ENCODE assay signal across 8 mouse cellular contexts in the genomic region with DNA sequence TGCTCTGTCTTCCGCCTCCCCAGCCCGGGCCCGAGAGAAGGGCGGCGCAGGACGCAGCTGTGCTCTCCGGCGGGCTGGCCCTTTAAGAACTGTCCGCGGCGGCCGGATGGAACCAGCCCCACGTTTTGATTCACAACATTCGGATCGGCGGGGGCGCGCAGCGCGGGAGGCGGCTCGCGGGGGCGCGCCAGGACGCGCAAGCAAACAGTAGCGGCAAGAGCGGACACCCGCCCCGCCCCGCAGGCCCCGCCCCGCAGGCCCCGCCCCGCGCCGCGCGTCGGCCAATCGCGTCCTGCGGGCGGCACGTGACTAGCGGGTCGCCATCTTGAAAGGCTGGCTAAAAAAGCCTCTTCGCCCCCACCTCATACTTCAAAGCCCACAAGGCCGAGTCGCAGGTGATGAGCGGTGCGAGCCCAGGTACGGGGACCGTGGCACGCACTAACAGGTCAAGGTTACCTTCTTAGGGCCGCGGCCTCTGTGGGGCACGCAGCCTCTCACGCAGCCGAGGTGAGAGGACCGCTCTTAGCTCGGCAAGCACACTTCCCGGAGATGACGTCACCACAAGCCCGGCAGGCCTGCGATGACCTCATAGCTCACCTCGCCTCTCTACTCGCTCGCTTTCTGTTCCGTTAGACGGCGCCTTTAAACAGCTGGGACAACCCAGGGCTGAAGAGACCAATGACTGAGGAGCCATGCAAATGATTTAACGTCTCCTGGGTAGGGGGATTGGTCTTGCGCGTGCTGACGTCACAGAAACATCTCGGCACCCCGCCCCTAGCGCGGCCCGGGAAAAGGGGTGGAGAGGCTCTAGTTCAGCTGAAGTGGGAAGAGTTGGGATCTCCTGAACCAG. TPM values are rescaled to one million over a fixed set of nuclear protein-coding genes. Genes with fewer than 3 reads are reported as not detected.
DNase-seq lines count a peak whose midpoint lies in the region; ATAC-seq and TF ChIP-seq lines count a peak whose summit lies in the region.

No protein-coding gene starts in this region.

- peaks cover 21% of the 10 kb centered on the region for H3K36me3 ChIP-seq in heart, embryonic 12.5 days
- H3K36me3 ChIP-seq in kidney, postnatal 0 days (ENCODE audit: insufficient read depth, low read length) = peaks cover 8% of the 10 kb centered on the region
- H3K36me3 ChIP-seq in liver, embryonic 12.5 days = peaks cover 30% of the 10 kb centered on the region
- H3K36me3 ChIP-seq in stomach, embryonic 15.5 days = peaks cover 13% of the 10 kb centered on the region

- DNase-seq in CD4-positive helper T cell, adult 2 months (ENCODE audit: low read depth, low spot score) = peak; percentile 98
- peak; percentile 93 for DNase-seq in brain, embryonic 18.5 days (ENCODE audit: low read depth, low spot score)
- peak; percentile 97 for DNase-seq in kidney, postnatal 0 days (ENCODE audit: low spot score)
- DNase-seq in natural killer cell, adult 2 months (ENCODE audit: low spot score in 2 of 2) = peak; percentile 98

- H3K4me3 ChIP-seq in heart, embryonic 12.5 days = peak overlapping the region; percentile 82
- H3K4me3 ChIP-seq in kidney, postnatal 0 days (replicated peaks; ENCODE audit: low read depth, low read length) = peak overlapping the region; percentile 83
- H3K4me3 ChIP-seq in liver, embryonic 12.5 days = peak overlapping the region; percentile 90
- H3K4me3 ChIP-seq in stomach, embryonic 15.5 days (replicated peaks) = peak overlapping the region; percentile 83

- peaks cover 64% of the 10 kb centered on the region for H3K4me1 ChIP-seq in heart, embryonic 12.5 days (replicated peaks)
- H3K4me1 ChIP-seq in kidney, postnatal 0 days (replicated peaks; ENCODE audit: insufficient read depth, low read length) = peaks cover 31% of the 10 kb centered on the region
- peaks cover 77% of the 10 kb centered on the region for H3K4me1 ChIP-seq in liver, embryonic 12.5 days
- peaks cover 42% of the 10 kb centered on the region for H3K4me1 ChIP-seq in stomach, embryonic 15.5 days

- peak overlapping the region; percentile 98 for H3K27ac ChIP-seq in heart, embryonic 12.5 days (ENCODE audit: poor library complexity, severe bottlenecking)
- peak overlapping the region; percentile 98 for H3K27ac ChIP-seq in kidney, postnatal 0 days
- peak overlapping the region; percentile 92 for H3K27ac ChIP-seq in liver, embryonic 12.5 days
- peak overlapping the region; percentile 100 for H3K27ac ChIP-seq in stomach, embryonic 15.5 days

- no peak for TF ChIP-seq CTCF in kidney, postnatal 0 days (IDR thresholded peaks at IDR 0.05; ENCODE audit: low read depth)

- under 1% methylated on average over 79 of the region's 82 CpGs for WGBS in heart, embryonic 12.5 days
- under 1% methylated on average over 81 of the region's 82 CpGs for WGBS in kidney, postnatal 0 days
- WGBS in liver, embryonic 12.5 days (ENCODE audit: insufficient replicate concordance) = under 1% methylated on average over 82 of the region's 82 CpGs
- WGBS in stomach, embryonic 15.5 days = under 1% methylated on average over 73 of the region's 82 CpGs

- no peaks in the 10 kb centered on the region for H3K9me3 ChIP-seq in heart, embryonic 12.5 days (replicated peaks)
- no peaks in the 10 kb centered on the region for H3K9me3 ChIP-seq in kidney, postnatal 0 days (replicated peaks; ENCODE audit: low read length)
- H3K9me3 ChIP-seq in liver, embryonic 12.5 days (replicated peaks) = no peaks in the 10 kb centered on the region
- H3K9me3 ChIP-seq in stomach, embryonic 15.5 days = no peaks in the 10 kb centered on the region

- ATAC-seq in erythroid progenitor cell, adult 5-6 weeks (replicated peaks; ENCODE audit: low FRiP score, poor library complexity, severe bottlenecking) = peak; percentile 74
- peak; percentile 93 for ATAC-seq in heart, embryonic 12.5 days (ENCODE audit: insufficient number of reproducible peaks, low FRiP score)
- ATAC-seq in kidney, postnatal 0 days (replicated peaks; ENCODE audit: low FRiP score, low read depth) = peak; percentile 88
- peak; percentile 82 for ATAC-seq in liver, embryonic 12.5 days
- peak; percentile 89 for ATAC-seq in stomach, embryonic 15.5 days (ENCODE audit: insufficient read depth, low FRiP score, low read depth)

- peak overlapping the region; percentile 93 for H3K9ac ChIP-seq in heart, embryonic 12.5 days
- peak overlapping the region; percentile 92 for H3K9ac ChIP-seq in kidney, postnatal 0 days (ENCODE audit: low read depth, low read length)
- peak overlapping the region; percentile 94 for H3K9ac ChIP-seq in liver, embryonic 12.5 days
- peak overlapping the region; percentile 82 for H3K9ac ChIP-seq in stomach, embryonic 15.5 days

- no peaks in the 10 kb centered on the region for H3K27me3 ChIP-seq in heart, embryonic 12.5 days (replicated peaks)
- no peaks in the 10 kb centered on the region for H3K27me3 ChIP-seq in kidney, postnatal 0 days (ENCODE audit: insufficient read depth, low read length)
- H3K27me3 ChIP-seq in liver, embryonic 12.5 days (replicated peaks) = no peaks in the 10 kb centered on the region
- H3K27me3 ChIP-seq in stomach, embryonic 15.5 days (replicated peaks) = no peaks in the 10 kb centered on the region

- peak overlapping the region; percentile 83 for H3K4me2 ChIP-seq in heart, embryonic 12.5 days
- peak overlapping the region; percentile 62 for H3K4me2 ChIP-seq in kidney, postnatal 0 days (ENCODE audit: low read length)
- peak overlapping the region; percentile 81 for H3K4me2 ChIP-seq in liver, embryonic 12.5 days
- H3K4me2 ChIP-seq in stomach, embryonic 15.5 days = peak overlapping the region; percentile 75

RNA-seq across cellular contexts. Expression of gene Rnf44, which starts 5.9 kb away (rescaled TPM):
- 80.9 and 107 TPM in 2 replicates for total RNA-seq in erythroid progenitor cell, adult 5-6 weeks (2015; ENCODE audit: low replicate concordance)
- 17.1 and 62.3 TPM in 2 replicates for total RNA-seq in erythroid progenitor cell, adult 5-6 weeks (2017; ENCODE audit: low replicate concordance)
- polyA plus RNA-seq in heart, embryonic 12.5 days (2016; fragmentation: Nextera tagmentation; extraction: Ambion mirVana) = 60.4 and 62.7 TPM in 2 replicates
- polyA plus RNA-seq in kidney, postnatal 0 days (2015; fragmentation: Nextera tagmentation; extraction: Ambion mirVana) = 63.0 and 77.4 TPM in 2 replicates
- 36.8 and 38.4 TPM in 2 replicates for polyA plus RNA-seq in liver, embryonic 12.5 days (2016; fragmentation: Nextera tagmentation; extraction: Ambion mirVana)
- polyA plus RNA-seq in stomach, embryonic 15.5 days (2015; fragmentation: Nextera tagmentation; extraction: Ambion mirVana) = 69.1 and 76.4 TPM in 2 replicates

RNA-seq across cellular contexts. Expression of gene Cdhr2, which starts 13.5 kb away (rescaled TPM):
- total RNA-seq in erythroid progenitor cell, adult 5-6 weeks (2015; ENCODE audit: low replicate concordance) = not detected in 2 replicates
- not detected in 2 replicates for total RNA-seq in erythroid progenitor cell, adult 5-6 weeks (2017; ENCODE audit: low replicate concordance)
- polyA plus RNA-seq in heart, embryonic 12.5 days (2016; fragmentation: Nextera tagmentation; extraction: Ambion mirVana) = 0.04 and 0.18 TPM in 2 replicates
- polyA plus RNA-seq in kidney, postnatal 0 days (2015; fragmentation: Nextera tagmentation; extraction: Ambion mirVana) = 10.0 and 10.9 TPM in 2 replicates
- polyA plus RNA-seq in liver, embryonic 12.5 days (2016; fragmentation: Nextera tagmentation; extraction: Ambion mirVana) = 7.7 and 9.9 TPM in 2 replicates
- polyA plus RNA-seq in stomach, embryonic 15.5 days (2015; fragmentation: Nextera tagmentation; extraction: Ambion mirVana) = 7.9 and 8.7 TPM in 2 replicates

Comparison
In these comparisons a context has a peak if more than half of its experiments do, and no peak if none do; other contexts are left out.
1. Peak in every context shown above with its lines: DNase-seq, ATAC-seq, H3K4me3 ChIP-seq and H3K27ac ChIP-seq.